19 mouse cellular contexts compared by ENCODE assay signal in the genomic region with DNA sequence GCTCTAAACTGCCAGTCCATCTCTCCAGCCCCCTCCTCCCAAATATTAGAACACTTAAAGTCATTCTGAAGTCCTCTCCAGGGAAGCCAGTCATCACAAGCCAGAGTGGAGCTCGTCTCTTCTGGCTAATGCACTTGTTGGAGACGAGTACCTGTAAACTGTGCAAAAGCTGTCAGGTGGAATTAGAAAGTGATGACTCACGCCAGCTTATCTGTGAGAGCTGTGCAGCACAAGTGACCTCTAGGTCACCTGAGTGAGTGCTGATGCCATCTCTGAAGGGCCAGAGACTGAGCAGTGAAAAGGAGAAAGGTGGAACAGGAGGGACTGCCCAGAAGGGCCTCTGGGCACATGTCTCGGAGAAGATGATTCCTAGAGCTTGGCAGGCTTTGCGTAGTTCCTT. TPM values are rescaled to one million over a fixed set of nuclear protein-coding genes. Genes with fewer than 3 reads are reported as not detected.
A peak's percentile ranks its signal among the peaks of the same experiment; 100 is the strongest.
DNase-seq lines count a peak whose midpoint lies in the region; ATAC-seq and TF ChIP-seq lines count a peak whose summit lies in the region.
"Had no signal": no experiment of that assay in that cellular context is flagged by ENCODE, and none has a peak within 500 bp of the region (broad histone marks: within the 10 kb centered on the region; RNA-seq: fewer than 3 reads in every experiment).

No protein-coding gene starts in this region.

- DNase-seq in gastrocnemius, adult 2 months: no peak
- no peak for DNase-seq in gastrocnemius, adult 8-10 months (ENCODE audit: low spot score in 2 of 2)
- no peak for DNase-seq in liver, postnatal 0 days
- peak; percentile 61 for DNase-seq in retina, adult 2 months (ENCODE audit: low read depth, low spot score)
- DNase-seq in retina, embryonic 14.5 days (ENCODE audit: low spot score): no peak
- DNase-seq in T-cell, adult 2 months (ENCODE audit: low spot score): no peak
- DNase-seq in embryo, embryonic 10.5 days (ENCODE audit: low spot score): no peak
- DNase-seq: adrenal gland, postnatal 36 days; cerebellum, adult 11-12 months; cerebellum, postnatal 36 days; kidney, adult 9 months; kidney, postnatal 25 days had no signal

- H3K36me3 ChIP-seq in liver, postnatal 0 days (replicated peaks; ENCODE audit: insufficient read depth, low read length): no peaks in the 10 kb centered on the region
- H3K36me3 ChIP-seq in liver, embryonic 12.5 days: no peaks in the 10 kb centered on the region
- H3K36me3 ChIP-seq: hindbrain, embryonic 13.5 days; limb, embryonic 10.5 days had no signal

- TF ChIP-seq EP300 in liver, postnatal 0 days (IDR thresholded peaks at IDR 0.05; ENCODE audit: low read depth): no peak

- no peaks in the 10 kb centered on the region for H3K9me3 ChIP-seq in liver, postnatal 0 days (ENCODE audit: low read length)
- H3K9me3 ChIP-seq in liver, embryonic 12.5 days (replicated peaks): no peaks in the 10 kb centered on the region
- H3K9me3 ChIP-seq: forebrain, embryonic 13.5 days; hindbrain, embryonic 13.5 days; limb, embryonic 10.5 days had no signal

- no peak for TF ChIP-seq CTCF in gastrocnemius, adult 2 months (IDR thresholded peaks at IDR 0.05)
- TF ChIP-seq CTCF in liver, postnatal 0 days (IDR thresholded peaks at IDR 0.05; ENCODE audit: low read depth): no peak

- intact Hi-C loops in gastrocnemius, adult 2 months (cut with DNase I): loop anchor here (5.0 kb wide), 1 partner anchor 42 kb away; no protein-coding TSS in a partner anchor

- H3K27ac ChIP-seq in gastrocnemius, adult 2 months: peak overlapping the region; percentile 100
- no peak overlapping the region for H3K27ac ChIP-seq in liver, postnatal 0 days (ENCODE audit: low read depth)
- H3K27ac ChIP-seq in liver, embryonic 12.5 days: no peak overlapping the region
- H3K27ac ChIP-seq: forebrain, embryonic 13.5 days; hindbrain, embryonic 13.5 days; limb, embryonic 10.5 days; liver, embryonic 14.5 days; macrophage had no signal

- H3K4me2 ChIP-seq in liver, postnatal 0 days (ENCODE audit: low read depth, low read length): no peak overlapping the region
- H3K4me2 ChIP-seq in liver, embryonic 12.5 days: no peak overlapping the region
- H3K4me2 ChIP-seq: forebrain, embryonic 13.5 days; hindbrain, embryonic 13.5 days had no signal

- H3K4me1 ChIP-seq in liver, postnatal 0 days (ENCODE audit: insufficient read depth): peaks cover 15% of the 10 kb centered on the region
- peaks cover 21% of the 10 kb centered on the region; the same call in 1 of the 2 replicates for H3K4me1 ChIP-seq in liver, embryonic 12.5 days
- H3K4me1 ChIP-seq: limb, embryonic 10.5 days had no signal

- no peak overlapping the region for H3K4me3 ChIP-seq in gastrocnemius, adult 2 months
- no peak overlapping the region for H3K4me3 ChIP-seq in liver, postnatal 0 days (ENCODE audit: low read depth, low read length)
- H3K4me3 ChIP-seq in liver, embryonic 12.5 days: no peak overlapping the region
- H3K4me3 ChIP-seq: forebrain, embryonic 13.5 days; hindbrain, embryonic 13.5 days; layer of hippocampus, adult 2 months; limb, embryonic 10.5 days had no signal

- H3K27me3 ChIP-seq in liver, postnatal 0 days (ENCODE audit: insufficient read depth, low read length): no peaks in the 10 kb centered on the region
- no peaks in the 10 kb centered on the region for H3K27me3 ChIP-seq in liver, embryonic 12.5 days (replicated peaks)
- H3K27me3 ChIP-seq: forebrain, embryonic 13.5 days; hindbrain, embryonic 13.5 days had no signal

- no peak overlapping the region for H3K9ac ChIP-seq in liver, postnatal 0 days (replicated peaks)
- no peak overlapping the region for H3K9ac ChIP-seq in liver, embryonic 12.5 days
- H3K9ac ChIP-seq: forebrain, embryonic 13.5 days; hindbrain, embryonic 13.5 days; liver, embryonic 14.5 days had no signal

- WGBS in liver, postnatal 0 days (ENCODE audit: insufficient replicate concordance): 66% methylated on average over 5 of the region's 5 CpGs
- 64% methylated on average over 5 of the region's 5 CpGs for WGBS in liver, embryonic 12.5 days (ENCODE audit: insufficient replicate concordance)

- peak; percentile 57 for ATAC-seq in liver, postnatal 0 days
- ATAC-seq in liver, embryonic 12.5 days: no peak
- ATAC-seq: forebrain, embryonic 13.5 days had no signal

RNA-seq across cellular contexts. Expression of gene Tnrc6b, which starts 9.1 kb away (rescaled TPM):
- total RNA-seq in gastrocnemius, adult 2 months (2021): 10 to 100 TPM; 48.5 to 55.6 TPM
- total RNA-seq in gastrocnemius, adult 8-10 months (2022): 10 to 100 TPM; 46.5 to 53.7 (median 48.9) TPM
- 6.3 and 9.6 TPM in 2 replicates for polyA plus RNA-seq in liver, postnatal 0 days (2015; fragmentation: Nextera tagmentation; extraction: Ambion mirVana)
- 32.2 and 33.0 TPM in 2 replicates for polyA plus RNA-seq in liver, embryonic 12.5 days (2016; fragmentation: Nextera tagmentation; extraction: Ambion mirVana)

RNA-seq across cellular contexts. Expression of gene Fam83f, which starts 48.6 kb away (rescaled TPM):
- total RNA-seq in gastrocnemius, adult 2 months (2021): under 1 TPM in 1 of 2 experiments, not detected in 1; 0.10 TPM
- total RNA-seq in gastrocnemius, adult 8-10 months (2022): under 1 TPM in 3 of 4 experiments, not detected in 1; 0.13 to 0.18 (median 0.17) TPM
- polyA plus RNA-seq in liver, postnatal 0 days (2015; fragmentation: Nextera tagmentation; extraction: Ambion mirVana): 1.8 and 2.3 TPM in 2 replicates
- 0.41 and 0.42 TPM in 2 replicates for polyA plus RNA-seq in liver, embryonic 12.5 days (2016; fragmentation: Nextera tagmentation; extraction: Ambion mirVana)
- polyA plus RNA-seq: forebrain, embryonic 13.5 days had no signal
